Mouse (Mus musculus) urinary bladder, adult 2 months (tissue): Measurements from ENCODE around the gene Cks2. TPM values are rescaled to one million over a fixed set of nuclear protein-coding genes. Genes with fewer than 3 reads are reported as not detected.
A peak's percentile ranks its signal among the peaks of the same experiment; 100 is the strongest.
"Not testable (repeated sequence)": the region's sequence is repeated elsewhere in the genome, so short reads cannot be mapped to it uniquely, and the experiment has no call there.

Experiments
- DNase-seq: peaks from one replicate; pipeline ENCODE4 v3.0.0; 2022; ENCODE audit warnings: low spot score
- polyA plus RNA-seq: library from polyadenylated mRNA; depleted of rRNA; stranded (reverse); fragments of >200 nt; gene quantifications from 2 replicates; pipeline ENCODE4 v1.2.3, GENCODE M21; 2012

Gene Cks2
- polyA plus RNA-seq, 1 experiment, result 18.6 TPM

DNA sequence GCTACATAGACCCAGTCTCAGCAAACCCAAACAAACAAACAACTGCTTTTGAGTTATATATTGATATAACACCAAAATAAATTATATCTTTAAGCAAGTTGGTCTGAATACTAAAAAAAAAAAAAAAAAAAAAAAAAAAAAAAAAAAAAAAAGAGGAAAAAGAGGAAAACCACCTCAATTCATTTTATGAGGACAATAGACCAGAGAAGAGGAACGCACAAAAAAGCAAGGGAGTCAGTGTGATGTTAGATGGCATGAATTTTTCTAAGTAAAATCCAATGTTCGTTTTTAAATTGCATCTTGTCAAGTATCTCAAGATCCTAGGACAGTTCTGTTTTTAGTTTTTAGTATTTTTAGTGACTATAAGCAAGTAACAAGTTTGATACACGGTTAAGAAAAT, 3.6 kb upstream of the Cks2 start:
- DNase-seq, result no peak

DNA sequence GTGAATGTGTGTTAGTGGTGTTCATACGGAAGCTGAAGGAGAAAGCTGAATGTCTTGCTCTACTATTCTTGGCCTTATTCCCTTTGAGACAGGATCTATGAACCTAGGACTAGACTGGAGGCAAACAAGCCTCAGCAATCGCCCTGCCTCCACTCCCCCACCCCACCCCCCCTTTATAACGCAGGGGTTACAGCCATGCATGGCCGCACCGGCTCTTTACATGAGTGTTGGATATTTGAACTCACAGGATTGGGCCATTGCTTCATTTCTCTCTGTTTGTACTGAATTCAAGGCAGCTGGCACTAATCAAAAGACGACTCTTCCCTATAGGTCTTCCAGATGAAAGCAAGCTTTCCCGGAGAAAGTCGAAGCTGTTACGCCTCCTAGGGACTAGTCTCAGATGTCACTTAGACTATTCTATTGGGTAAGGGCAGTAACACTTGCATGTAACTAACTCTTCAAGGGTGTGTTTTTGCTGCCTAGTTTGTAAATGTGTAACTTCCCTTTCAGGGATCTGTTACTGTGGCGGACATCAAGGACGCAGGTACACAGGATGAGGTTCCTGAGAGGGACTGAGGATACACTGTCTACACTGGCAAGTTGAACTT, 2.8 kb upstream of the Cks2 start:
- no peak for DNase-seq

DNA sequence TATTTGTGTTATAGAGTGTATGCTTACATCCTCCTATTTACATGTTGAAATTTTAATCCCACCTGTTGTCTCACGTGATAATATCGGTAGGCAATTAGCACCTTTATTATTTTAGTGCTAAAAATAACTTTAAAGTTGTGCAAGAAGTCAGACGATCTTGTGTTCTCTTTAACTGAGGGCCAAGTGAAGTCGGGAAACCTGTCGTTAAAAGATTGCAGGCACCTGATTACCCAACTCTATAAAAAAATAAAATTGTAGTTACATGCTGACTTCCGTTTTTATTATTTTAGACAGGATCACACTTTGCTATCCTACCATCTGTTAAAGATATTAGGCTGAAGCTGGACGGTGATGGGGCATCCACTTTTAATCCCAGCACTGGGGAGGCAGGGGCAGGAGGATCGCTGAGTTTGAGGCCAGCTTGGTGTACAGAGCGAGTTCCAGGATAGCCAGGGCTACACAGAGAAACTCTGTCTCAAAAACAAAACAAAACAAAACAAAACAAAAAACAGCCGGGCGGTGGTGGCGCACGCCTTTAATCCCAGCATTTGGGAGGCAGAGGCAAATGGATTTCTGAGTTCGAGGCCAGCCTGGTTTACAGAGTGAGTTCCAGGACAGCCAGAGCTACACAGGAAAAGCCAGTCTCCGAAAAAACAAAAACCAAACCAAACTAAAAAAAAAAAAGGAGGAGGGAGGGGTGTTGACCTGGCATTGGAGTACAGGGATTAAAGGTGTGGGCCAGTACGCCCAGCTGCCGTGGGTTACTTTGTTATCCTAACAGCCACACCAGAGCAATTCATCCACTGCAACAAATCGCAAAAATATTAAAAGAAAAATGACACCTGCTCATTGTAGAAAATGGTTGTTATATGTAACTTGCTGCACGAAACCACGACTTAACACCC, 856 bp upstream of the Cks2 start:
- no peak for DNase-seq

DNA sequence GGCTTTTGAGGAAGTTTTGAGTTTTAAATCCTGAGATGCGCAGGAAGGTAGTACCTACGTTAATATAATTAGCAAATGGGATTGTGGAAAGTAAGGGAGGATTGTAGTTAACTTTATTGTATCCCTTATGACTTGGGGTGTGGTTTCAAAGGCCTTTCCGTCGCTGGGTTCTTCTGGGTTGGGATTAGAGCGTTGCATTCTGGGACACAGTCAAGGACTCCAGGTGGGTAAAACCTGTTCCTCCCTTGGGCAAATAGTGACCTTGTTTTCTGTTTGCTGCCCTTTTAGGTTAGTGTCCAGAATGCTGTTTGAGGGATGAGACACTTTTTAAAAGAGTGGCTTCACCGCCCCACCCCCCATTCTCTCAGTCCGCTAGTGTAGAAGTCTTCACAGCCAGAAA, 840 bp downstream of the Cks2 start:
- DNase-seq, result no peak

DNA sequence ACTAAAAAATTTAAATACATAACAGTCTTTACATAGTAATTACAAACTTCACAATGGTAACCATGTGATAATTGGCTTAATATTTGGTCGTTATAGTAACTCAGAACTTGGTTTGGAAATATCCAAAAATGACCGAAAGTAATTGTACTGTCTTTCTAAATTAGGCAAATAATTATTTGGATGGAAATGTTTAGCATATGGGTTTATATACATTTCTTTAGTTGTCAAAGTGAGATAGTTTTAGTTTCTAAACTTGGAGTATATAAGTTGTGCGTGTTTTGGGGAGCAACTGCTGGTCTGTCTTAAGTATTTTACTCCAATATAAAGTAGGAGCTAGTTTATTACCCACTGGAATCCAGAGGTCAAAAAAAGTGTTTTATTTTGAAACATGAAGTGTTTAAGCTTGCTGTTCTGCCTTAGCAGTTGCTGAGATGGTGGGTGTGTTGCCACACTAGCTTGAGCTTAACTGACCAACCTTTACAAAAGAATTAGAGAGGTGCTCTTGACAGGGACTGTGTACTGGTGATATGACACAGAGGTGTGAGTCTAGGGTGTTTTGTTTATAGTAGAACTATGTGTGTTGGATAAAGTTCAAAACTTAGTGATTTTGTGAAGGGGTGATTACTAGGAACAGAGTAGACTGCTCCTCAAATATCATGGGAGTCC, 1.5 kb downstream of the Cks2 start:
- DNase-seq, result no peak

DNA sequence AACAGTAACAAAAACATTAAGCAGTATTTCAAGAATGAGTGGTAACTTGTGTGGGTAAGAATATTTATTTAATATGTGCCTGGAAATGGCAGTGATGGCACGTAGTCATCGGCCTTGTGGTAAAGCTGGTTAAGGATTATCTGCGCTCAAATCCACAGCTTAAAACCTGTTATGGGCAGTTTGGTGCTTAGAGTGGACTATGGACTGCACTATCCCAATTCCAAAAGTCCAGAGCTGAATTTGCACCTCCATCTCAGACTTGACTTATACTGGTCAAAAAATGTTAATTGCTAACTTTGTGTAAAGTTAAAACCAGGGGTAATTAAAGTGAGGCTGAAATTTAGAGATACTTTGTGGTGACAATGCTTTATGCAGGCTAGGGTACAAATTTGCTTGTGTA, 2.7 kb downstream of the Cks2 start:
- DNase-seq, result no peak

DNA sequence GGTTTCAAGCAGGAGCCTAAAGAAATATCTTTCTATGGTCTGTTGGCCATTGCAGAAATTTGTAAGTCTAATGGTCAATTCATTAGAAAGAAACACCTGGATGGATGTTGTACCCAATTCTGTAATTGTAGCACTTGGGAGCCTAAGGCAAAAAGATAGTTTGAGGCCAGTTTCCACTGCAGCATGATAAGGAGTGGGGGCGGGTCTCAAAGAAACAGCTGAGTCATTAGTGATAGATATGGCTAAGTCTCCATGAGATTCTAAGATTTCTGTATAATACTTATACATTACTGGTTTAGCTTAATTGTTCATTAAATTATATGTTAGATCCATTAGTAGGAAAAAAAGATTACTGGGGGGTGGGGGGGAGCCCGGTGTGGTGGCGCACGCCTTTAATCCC, 3.2 kb downstream of the Cks2 start:
- DNase-seq, result no peak

DNA sequence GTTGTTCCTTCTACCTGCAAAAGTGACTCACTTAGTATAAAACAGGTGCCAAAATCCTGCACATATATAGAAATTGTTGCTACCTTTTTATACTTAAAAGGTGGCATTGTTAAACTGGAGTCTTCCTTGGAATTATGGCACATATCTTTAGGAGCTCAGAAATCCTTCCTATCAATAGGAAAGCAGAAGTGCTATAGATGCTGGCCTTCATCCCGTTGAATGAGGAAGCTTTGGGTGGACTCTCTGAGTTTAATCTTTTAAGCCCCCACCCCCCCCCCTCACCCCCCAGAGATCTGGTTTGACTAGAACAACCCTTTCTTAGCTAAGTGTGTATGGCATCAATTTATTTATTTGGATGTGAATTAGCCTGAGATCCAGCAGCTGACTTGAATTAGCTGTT, 4.7 kb downstream of the Cks2 start:
- DNase-seq, result no peak

DNA sequence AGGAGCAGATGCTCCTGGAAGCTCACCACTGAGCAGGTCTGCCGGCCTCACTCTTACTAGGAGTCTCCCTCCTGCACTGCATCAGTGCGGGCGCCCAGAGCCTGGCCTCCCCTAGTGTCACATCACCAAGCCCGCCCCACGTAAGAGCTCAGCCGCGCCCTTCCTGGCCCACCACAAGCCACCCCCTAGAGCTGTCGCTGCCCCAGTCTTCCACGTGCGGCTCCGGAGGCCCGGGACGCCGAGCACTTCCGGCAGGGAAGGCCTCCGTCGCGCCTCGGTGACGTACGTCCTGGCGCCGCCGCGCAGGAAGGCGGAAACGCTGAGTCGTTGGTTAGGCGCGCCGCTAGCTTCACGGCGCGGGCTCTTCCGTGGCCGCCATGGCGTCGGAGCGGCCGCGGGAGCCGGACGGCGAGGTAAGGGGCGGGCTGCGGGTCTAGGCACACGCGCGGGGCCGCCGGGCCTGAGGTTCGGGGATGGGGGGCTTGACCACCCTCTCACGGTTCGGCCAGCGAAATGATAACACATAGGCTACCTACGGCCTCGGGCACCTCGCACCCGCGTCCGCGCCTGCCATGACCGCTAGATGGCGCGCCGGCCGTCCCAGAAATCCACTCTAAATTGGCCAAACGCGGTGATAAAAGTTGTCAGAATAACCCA, 6.5 kb downstream of the Cks2 start, which contains the start of gene Secisbp2:
Gene Secisbp2 (plus strand): TSS at position 290 of the 657 bp plus-strand sequence.
- peak; percentile 96 for DNase-seq

DNA sequence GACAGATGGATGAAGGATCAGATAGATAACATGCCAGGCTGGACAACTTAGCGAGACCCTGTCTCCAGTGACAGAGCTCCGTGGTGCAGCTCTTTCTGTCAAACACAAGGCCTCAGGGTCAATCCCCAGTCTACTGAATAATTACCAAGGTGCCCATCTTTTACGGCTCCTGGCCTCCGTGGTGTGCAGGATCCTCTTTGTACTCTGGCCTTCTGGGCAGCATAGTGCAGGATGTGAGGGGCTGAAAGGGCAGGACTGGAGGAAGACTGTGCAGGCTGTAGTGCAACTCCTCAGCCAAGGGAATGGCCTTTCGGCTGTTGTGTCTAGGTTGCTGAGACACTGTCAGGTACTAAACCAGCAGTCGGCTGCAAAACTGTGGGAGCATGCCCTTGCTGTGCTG, 8.1 kb downstream of the Cks2 start:
- DNase-seq, result no peak

DNA sequence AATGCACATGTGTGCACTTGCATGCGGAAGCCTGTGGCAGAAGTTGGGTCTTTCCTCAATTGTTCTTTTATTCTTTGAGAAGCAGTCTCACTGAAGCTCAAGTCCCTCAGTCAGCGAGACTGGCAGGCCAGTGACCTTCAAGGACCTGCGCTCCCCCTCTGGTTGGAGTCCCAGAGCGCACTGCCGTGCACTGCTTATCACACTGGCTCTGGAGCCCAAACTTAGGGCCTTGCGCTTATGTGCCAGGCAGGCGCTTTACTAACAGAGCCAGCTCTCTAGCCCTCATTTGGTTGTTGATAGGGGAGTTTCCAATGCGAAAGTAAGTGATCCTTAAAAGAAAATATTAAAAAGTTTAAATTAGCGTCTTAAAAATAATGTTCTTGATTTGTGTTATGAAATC, 8.9 kb downstream of the Cks2 start:
- DNase-seq, result no peak

DNA sequence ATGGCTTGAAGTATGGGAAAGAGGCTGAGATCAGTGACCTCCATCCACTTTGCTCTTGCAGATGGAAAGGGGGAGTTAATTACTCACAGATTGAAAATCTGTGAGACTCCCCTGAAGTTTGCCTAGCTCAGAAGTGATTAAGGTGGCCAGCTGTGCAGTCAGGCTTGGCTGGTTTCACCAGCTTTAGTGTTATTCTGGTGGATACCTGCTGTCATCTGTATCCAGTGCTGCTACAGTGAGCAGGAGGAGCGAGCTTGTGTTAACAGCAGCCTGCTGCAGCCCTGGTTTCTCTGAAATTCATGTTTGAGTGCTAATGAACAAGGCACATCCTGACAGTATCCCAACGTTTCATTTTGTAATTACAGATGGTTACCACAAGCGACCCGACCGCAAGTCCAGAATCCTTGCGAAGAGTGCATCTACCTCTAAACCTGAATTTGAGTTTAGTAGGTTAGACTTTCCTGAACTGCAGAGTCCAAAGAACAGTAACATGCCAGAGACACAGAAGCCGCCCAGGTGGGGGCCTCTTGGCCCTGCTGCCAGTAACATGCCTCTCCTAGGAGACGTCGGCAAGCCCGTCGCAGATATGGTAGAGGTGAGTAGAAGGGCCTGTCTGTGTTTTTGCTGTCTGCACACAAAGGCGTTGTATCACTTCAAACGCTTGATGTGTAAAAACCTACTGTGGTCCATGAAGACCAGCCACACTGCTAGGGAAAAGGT, 11.6 kb downstream of the Cks2 start:
- no peak for DNase-seq

DNA sequence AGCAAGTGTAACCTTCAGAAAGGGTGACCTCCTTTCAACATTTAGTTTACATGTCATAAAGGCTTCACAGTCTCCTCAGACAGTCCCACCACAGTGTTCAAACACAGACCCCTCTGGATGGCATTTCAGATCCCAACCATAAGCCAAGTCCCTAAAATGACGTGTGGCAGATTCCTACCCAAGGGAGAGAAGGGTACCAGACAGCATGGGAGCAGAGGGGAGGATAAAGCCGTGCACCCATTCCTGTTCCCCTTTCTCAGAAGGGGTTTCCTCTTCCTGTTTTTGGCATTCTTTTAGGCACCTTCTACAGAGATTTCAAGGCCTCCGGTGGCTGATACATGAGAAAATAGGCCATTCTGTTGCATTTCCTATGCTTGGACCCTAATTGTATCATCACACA, 13.1 kb downstream of the Cks2 start:
- DNase-seq, result no peak

DNA sequence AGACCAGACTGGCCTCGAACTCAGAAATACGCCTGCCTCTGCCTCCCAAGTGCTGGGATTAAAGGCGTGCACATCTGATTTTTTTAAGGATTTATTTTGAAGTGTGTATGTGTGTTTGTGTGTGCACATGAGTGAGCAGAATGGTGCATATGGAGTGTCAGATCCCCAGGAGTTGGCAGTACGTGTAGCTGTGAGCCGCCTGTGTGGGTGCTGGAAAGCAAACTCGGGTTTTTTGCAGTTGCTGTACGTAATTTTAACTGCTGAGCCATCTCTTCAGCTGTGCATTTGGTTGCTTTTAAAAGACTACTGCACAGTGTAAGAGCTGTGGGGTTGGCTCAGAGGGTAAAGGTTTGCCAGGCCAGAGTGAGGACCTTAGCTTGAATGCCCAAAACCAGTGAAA, 14.5 kb downstream of the Cks2 start:
- no peak for DNase-seq

DNA sequence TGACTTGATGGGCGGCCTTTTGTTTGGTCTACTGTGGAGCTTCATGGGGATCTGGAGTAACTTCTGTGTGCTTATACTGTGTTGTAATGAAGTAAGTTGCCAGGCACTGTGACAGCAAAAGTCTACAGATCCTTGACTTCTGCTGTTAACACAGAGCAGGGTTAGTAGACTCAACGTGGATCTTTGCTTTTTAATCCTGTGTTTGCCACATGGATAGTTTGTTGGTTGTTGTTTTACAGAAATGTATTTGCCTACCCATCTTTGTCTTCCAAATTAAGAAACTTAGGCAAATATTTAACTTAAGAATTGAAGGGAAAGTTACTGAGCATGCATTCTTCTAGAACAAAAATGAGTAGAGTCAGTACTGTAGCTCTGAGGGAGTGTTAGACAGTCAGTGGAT, 18.5 kb downstream of the Cks2 start:
- no peak for DNase-seq

DNA sequence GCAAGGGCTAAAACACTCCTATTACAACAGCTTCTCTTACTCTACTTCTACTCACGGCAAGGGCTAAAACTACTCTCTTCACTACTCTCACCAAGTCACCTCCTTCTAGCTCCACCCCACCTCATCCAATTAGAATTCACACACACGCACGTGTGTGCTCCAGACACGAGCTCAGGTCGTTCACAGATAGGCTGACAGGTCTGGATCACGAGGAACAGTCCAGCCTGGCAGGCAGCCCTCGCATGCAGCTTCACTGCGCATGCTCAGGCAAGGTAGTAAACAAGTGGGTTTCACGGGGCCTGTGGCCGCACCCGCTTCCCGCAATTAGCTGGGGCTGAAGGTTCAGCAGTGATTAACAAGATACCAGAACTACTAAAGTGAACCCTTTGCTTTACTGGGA, 23.2 kb downstream of the Cks2 start:
- DNase-seq, result not testable (repeated sequence)

DNA sequence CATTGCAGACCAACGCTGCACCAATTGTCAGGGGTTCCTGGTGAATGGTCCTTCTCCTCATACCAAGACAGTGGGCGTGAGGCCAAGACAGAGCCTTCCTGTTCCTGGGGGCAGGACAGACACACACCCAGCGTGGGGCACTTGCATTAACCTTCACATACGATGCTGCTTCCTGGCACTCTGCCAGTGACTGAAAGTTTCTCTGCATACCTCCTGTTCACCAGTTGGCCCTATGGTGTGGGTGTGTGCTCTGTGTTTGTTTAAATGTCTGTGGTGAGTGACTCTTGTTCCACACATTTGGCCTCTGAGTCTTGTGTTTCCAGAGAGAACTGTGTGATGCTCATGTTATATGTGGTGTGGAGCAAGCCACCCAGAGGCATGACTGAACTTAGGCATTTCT, 31.6 kb downstream of the Cks2 start:
- no peak for DNase-seq

DNA sequence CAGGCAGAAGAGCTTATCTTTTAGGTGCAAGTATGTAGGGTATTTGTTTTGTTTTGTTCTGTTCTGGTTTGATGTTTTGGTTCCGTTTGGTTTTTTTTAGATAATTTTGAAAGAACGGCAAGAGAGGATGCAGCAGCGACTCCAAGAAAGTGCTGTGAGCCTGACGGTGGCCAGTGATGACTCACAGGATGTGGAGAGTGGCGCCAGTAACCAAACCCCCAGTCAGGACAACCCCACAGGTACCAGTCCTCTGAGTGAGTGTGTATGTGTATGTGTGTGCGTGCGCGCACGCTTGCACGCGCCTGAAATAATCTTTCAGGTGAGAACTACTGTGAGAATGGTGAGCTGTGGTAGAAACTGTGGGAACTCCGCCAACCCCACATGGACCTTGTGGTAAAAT, 32.0 kb downstream of the Cks2 start:
- DNase-seq, result no peak

DNA sequence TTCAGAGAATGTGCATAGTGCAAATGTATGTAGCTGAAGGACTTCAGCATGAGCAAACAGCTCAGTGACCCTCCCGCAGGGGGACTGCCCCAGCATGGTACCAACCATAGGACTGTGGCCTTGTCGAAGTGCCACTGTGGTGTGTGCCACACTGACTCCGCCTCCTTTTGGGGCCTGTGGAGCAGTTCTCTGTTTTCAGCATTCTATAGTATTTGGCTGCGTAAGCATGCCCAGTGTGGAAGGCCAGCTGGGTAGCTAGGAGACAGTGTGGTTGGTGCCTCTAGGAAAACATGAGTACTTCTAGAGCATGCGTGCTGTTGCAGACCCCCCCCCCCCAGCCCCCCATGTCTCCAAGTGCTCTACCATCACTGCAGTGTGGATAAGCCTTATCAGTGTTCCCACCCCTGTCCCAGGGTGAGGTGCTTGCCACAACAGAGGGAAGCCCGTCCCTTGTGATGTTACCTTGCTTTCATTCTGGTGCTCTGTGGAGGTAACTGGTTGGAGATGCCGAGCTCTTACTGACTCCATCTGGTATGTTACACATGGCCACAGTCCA, 32.7 kb downstream of the Cks2 start:
- DNase-seq, result no peak

DNA sequence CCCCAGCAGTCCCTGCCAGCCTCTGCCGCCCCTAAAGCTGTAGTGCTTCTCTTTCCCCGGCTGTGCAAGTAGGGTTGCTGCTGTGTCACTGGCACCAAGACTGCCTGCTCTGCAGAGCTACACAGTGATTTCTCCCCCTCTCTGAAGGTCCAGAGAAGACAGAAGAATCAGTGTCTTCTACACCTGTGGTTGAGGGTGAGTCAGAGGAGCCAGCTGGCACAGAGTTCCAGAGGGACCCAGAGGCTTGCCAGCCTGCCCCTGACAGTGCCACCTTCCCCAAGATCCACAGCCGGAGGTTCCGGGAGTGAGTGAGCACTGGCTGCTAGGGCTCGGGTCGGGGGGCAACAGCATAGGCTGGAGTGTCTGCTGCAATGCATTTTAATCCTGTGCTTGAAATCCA, 33.7 kb downstream of the Cks2 start:
- no peak for DNase-seq

DNA sequence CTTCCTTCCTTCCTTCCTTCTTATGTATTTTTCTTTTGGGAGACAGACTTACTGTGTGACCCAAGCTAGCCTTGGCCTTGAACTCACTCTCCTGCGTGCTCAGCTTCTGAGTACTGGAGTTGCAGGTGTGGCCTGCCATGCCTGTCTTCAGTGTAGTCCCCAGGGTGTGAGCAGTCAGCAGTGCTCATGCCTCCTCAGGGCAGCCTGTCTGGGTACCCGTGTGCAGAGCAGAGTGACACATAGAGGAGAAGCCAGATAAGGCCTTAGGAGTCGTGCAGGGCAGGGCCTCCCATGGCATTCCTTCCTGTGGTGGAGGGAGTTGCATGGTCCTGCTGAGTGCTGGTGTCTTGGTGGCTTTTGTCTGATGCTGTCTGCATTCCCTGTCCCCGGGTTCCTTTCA, 34.3 kb downstream of the Cks2 start:
- DNase-seq, result no peak
